Mouse (Mus musculus): ENCODE data around the gene Prdm1. TPM values are rescaled to one million over a fixed set of nuclear protein-coding genes. Genes with fewer than 3 reads are reported as not detected.

Prdm1 gene
- polyA plus RNA-seq, 1 experiment from 2014 or later, result 5.5 TPM

- peaks cover 26% of the 10 kb centered on the region for H3K4me1 ChIP-seq (replicated peaks)
- no peak overlapping the region for H3K4me2 ChIP-seq
- 64% methylated on average over 2 of the region's 2 CpGs for WGBS
- ATAC-seq (ENCODE audit: insufficient number of reproducible peaks, insufficient read depth, low FRiP score, low TSS enrichment, low read depth), result no peak
- H3K9ac ChIP-seq (replicated peaks), result no peak overlapping the region
- H3K9me3 ChIP-seq, result no peaks in the 10 kb centered on the region
- no peaks in the 10 kb centered on the region for H3K36me3 ChIP-seq
- H3K4me3 ChIP-seq (replicated peaks), result no peak overlapping the region
- peaks cover 31% of the 10 kb centered on the region for H3K27me3 ChIP-seq
- H3K27ac ChIP-seq, result no peak overlapping the region
These were observed 74.2 kb downstream of the Prdm1 start for GRCm38 (mm10) chr10:44454111-44454510.

DNA sequence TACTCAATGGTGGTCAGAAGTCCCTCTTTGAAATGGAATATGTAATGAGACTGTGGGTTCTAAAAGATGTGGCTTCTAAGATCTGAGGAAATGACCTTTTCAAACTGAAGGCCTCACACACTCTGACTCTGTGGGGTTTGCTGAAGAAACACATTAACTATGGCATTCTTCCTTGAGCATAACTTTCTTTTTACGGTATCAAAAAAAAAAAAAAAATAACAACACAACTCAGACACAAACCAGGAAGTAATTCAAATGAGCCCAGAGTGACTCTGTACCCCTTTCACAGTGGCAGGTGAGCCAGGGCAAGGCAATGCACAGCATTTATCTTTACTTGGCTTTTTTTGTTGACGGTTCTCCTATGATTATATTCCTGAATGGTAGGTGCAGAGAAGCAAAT lies 77.5 kb downstream of the Prdm1 start:
- 79% methylated on average over 2 of the region's 2 CpGs for WGBS
- no peak overlapping the region for H3K27ac ChIP-seq
- no peaks in the 10 kb centered on the region for H3K36me3 ChIP-seq
- H3K4me3 ChIP-seq (replicated peaks), result no peak overlapping the region
- peaks cover 9% of the 10 kb centered on the region; the same call in 1 of the 2 replicates for H3K4me1 ChIP-seq (replicated peaks)
- H3K4me2 ChIP-seq, result no peak overlapping the region
- peaks cover 4% of the 10 kb centered on the region for H3K27me3 ChIP-seq
- no peak for ATAC-seq (ENCODE audit: insufficient number of reproducible peaks, insufficient read depth, low FRiP score, low TSS enrichment, low read depth)
- H3K9me3 ChIP-seq, result no peaks in the 10 kb centered on the region
- H3K9ac ChIP-seq (replicated peaks), result no peak overlapping the region

GRCm38 (mm10) chr10:44450108-44450507 lies 78.2 kb downstream of the Prdm1 start:
- 76% methylated on average over 13 of the region's 13 CpGs for WGBS
- Histone ChIP-seq H3K36me3 (no peaks in the 10 kb centered on the region), H3K9ac (replicated peaks) (no peak overlapping the region), H3K9me3 (no peaks in the 10 kb centered on the region), H3K4me2 (no peak overlapping the region), H3K4me1 (replicated peaks) (peaks cover 10% of the 10 kb centered on the region), H3K4me3 (replicated peaks) (no peak overlapping the region), H3K27me3 (no peaks in the 10 kb centered on the region), H3K27ac (no peak overlapping the region)
- no peak for ATAC-seq (ENCODE audit: insufficient number of reproducible peaks, insufficient read depth, low FRiP score, low TSS enrichment, low read depth)

- Histone ChIP-seq H3K9ac (replicated peaks) (no peak overlapping the region), H3K4me2 (no peak overlapping the region), H3K36me3 (no peaks in the 10 kb centered on the region), H3K27ac (no peak overlapping the region), H3K4me1 (replicated peaks) (peaks cover 14% of the 10 kb centered on the region), H3K4me3 (replicated peaks) (no peak overlapping the region), H3K27me3 (no peaks in the 10 kb centered on the region), H3K9me3 (no peaks in the 10 kb centered on the region)
- 69% methylated on average over 5 of the region's 5 CpGs for WGBS
- no peak for ATAC-seq (ENCODE audit: insufficient number of reproducible peaks, insufficient read depth, low FRiP score, low TSS enrichment, low read depth)
These were observed 78.6 kb downstream of the Prdm1 start for GRCm38 (mm10) chr10:44449666-44450065.

DNA sequence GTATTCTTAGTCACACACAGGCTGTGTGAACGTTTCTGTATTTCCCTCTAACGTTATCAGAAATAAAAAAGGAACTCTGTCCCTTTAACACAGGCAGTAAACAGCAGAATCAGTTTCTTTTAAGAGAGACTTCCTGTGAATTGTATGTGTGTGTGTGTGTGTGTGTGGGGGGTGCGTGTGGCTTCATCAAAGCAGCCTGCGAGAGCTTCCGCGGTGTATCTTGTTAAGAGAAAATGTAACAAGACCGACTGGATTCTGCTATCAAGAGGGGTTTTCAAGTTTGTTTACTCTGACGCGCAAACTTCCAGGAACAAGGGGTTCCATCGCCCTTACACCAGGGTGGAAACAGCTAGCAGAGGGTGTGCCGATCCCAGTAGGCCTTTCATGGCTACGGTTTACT lies 80.1 kb downstream of the Prdm1 start:
- no peak overlapping the region for H3K4me3 ChIP-seq (replicated peaks)
- 29% methylated on average over 12 of the region's 12 CpGs for WGBS
- no peak overlapping the region for H3K9ac ChIP-seq (replicated peaks)
- no peaks in the 10 kb centered on the region for H3K36me3 ChIP-seq
- H3K27ac ChIP-seq, result no peak overlapping the region
- no peaks in the 10 kb centered on the region for H3K9me3 ChIP-seq
- no peaks in the 10 kb centered on the region for H3K27me3 ChIP-seq
- ATAC-seq (ENCODE audit: insufficient number of reproducible peaks, insufficient read depth, low FRiP score, low TSS enrichment, low read depth), result no peak
- peak overlapping the region; percentile 42 for H3K4me2 ChIP-seq
- H3K4me1 ChIP-seq (replicated peaks), result peaks cover 20% of the 10 kb centered on the region

GRCm38 (mm10) chr10:44447406-44448139 lies 80.7 kb downstream of the Prdm1 start:
- Histone ChIP-seq H3K36me3 (no peaks in the 10 kb centered on the region), H3K4me2 (peak overlapping the region; percentile 42; the same call in 1 of the 2 replicates), H3K27ac (no peak overlapping the region), H3K9me3 (no peaks in the 10 kb centered on the region), H3K4me3 (replicated peaks) (no peak overlapping the region), H3K9ac (replicated peaks) (no peak overlapping the region), H3K4me1 (replicated peaks) (peaks cover 20% of the 10 kb centered on the region), H3K27me3 (no peaks in the 10 kb centered on the region)
- ATAC-seq (ENCODE audit: insufficient number of reproducible peaks, insufficient read depth, low FRiP score, low TSS enrichment, low read depth), result no peak
- 86% methylated on average over 14 of the region's 14 CpGs for WGBS

- H3K36me3 ChIP-seq, result no peaks in the 10 kb centered on the region
- H3K4me2 ChIP-seq, result no peak overlapping the region
- no peak for ATAC-seq (ENCODE audit: insufficient number of reproducible peaks, insufficient read depth, low FRiP score, low TSS enrichment, low read depth)
- WGBS, result 94% methylated on average over 10 of the region's 10 CpGs
- peaks cover 20% of the 10 kb centered on the region for H3K4me1 ChIP-seq (replicated peaks)
- H3K9me3 ChIP-seq, result no peaks in the 10 kb centered on the region
- no peaks in the 10 kb centered on the region for H3K27me3 ChIP-seq
- H3K9ac ChIP-seq (replicated peaks), result no peak overlapping the region
- H3K27ac ChIP-seq, result no peak overlapping the region
- H3K4me3 ChIP-seq (replicated peaks), result no peak overlapping the region
These were observed 81.3 kb downstream of the Prdm1 start for GRCm38 (mm10) chr10:44447001-44447400.

GRCm38 (mm10) chr10:44444415-44444814 lies 83.9 kb downstream of the Prdm1 start:
- Histone ChIP-seq H3K9me3 (no peaks in the 10 kb centered on the region), H3K27ac (no peak overlapping the region), H3K4me2 (no peak overlapping the region), H3K4me3 (replicated peaks) (no peak overlapping the region), H3K27me3 (no peaks in the 10 kb centered on the region), H3K4me1 (replicated peaks) (peaks cover 20% of the 10 kb centered on the region), H3K36me3 (no peaks in the 10 kb centered on the region), H3K9ac (replicated peaks) (no peak overlapping the region)
- WGBS, result 72% methylated on average over 4 of the region's 4 CpGs
- ATAC-seq (ENCODE audit: insufficient number of reproducible peaks, insufficient read depth, low FRiP score, low TSS enrichment, low read depth), result no peak

DNA sequence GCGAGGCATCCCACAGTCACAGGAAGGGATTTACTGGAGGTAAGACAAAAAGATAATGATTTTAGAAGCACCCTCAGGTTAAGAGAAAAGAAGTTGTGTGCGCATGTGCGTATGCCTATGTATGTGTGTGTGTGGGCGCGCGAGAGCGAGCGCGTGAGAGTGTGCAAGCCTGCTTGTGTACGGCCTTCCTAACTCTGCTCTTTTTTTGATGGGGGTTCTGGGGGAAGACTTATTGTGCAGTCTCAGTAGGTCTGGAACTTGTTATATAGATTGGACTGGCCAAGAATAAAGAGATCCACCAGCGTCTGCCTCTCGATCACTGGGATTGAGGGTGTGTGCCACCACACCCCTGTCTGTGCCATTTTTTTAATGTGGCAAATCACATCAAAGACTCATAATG lies 84.6 kb downstream of the Prdm1 start:
- 73% methylated on average over 12 of the region's 12 CpGs for WGBS
- Histone ChIP-seq H3K27ac (no peak overlapping the region), H3K4me2 (no peak overlapping the region), H3K9me3 (no peaks in the 10 kb centered on the region), H3K36me3 (no peaks in the 10 kb centered on the region), H3K4me1 (replicated peaks) (peaks cover 20% of the 10 kb centered on the region), H3K4me3 (replicated peaks) (no peak overlapping the region), H3K9ac (replicated peaks) (no peak overlapping the region), H3K27me3 (no peaks in the 10 kb centered on the region)
- ATAC-seq (ENCODE audit: insufficient number of reproducible peaks, insufficient read depth, low FRiP score, low TSS enrichment, low read depth), result no peak

GRCm38 (mm10) chr10:44439732-44440131 lies 88.6 kb downstream of the Prdm1 start:
- H3K27ac ChIP-seq, result no peak overlapping the region
- no peak overlapping the region for H3K4me3 ChIP-seq (replicated peaks)
- no peak for ATAC-seq (ENCODE audit: insufficient number of reproducible peaks, insufficient read depth, low FRiP score, low TSS enrichment, low read depth)
- no peak overlapping the region for H3K4me2 ChIP-seq
- no peak overlapping the region for H3K9ac ChIP-seq (replicated peaks)
- H3K27me3 ChIP-seq, result no peaks in the 10 kb centered on the region
- H3K4me1 ChIP-seq (replicated peaks), result peaks cover 6% of the 10 kb centered on the region
- H3K36me3 ChIP-seq, result no peaks in the 10 kb centered on the region
- H3K9me3 ChIP-seq, result no peaks in the 10 kb centered on the region
- 89% methylated on average over 11 of the region's 11 CpGs for WGBS

- Histone ChIP-seq H3K4me1 (replicated peaks) (no peaks in the 10 kb centered on the region), H3K9me3 (no peaks in the 10 kb centered on the region), H3K4me3 (replicated peaks) (no peak overlapping the region), H3K4me2 (no peak overlapping the region), H3K27ac (no peak overlapping the region), H3K9ac (replicated peaks) (no peak overlapping the region), H3K36me3 (no peaks in the 10 kb centered on the region), H3K27me3 (no peaks in the 10 kb centered on the region)
- 92% methylated on average over 1 of the region's 1 CpGs for WGBS
- no peak for ATAC-seq (ENCODE audit: insufficient number of reproducible peaks, insufficient read depth, low FRiP score, low TSS enrichment, low read depth)
These were observed 90.7 kb downstream of the Prdm1 start for GRCm38 (mm10) chr10:44437614-44438013.

- WGBS, result 87% methylated on average over 4 of the region's 4 CpGs
These were observed 92.3 kb downstream of the Prdm1 start for GRCm38 (mm10) chr10:44435956-44436355.

More at GRCm38 (mm10) chr10:44435956-44436355, 92.3 kb downstream of the Prdm1 start:
- Histone ChIP-seq H3K36me3 (no peaks in the 10 kb centered on the region), H3K4me3 (replicated peaks) (no peak overlapping the region), H3K4me1 (replicated peaks) (no peaks in the 10 kb centered on the region), H3K27me3 (no peaks in the 10 kb centered on the region), H3K9ac (replicated peaks) (no peak overlapping the region), H3K9me3 (no peaks in the 10 kb centered on the region), H3K4me2 (no peak overlapping the region), H3K27ac (no peak overlapping the region)
- ATAC-seq (ENCODE audit: insufficient number of reproducible peaks, insufficient read depth, low FRiP score, low TSS enrichment, low read depth), result no peak
